Mouse (Mus musculus) ES-Bruce4 (cell line): ENCODE data around the gene Pik3r4.

ENCODE experiments used
- CTCF ChIP-seq: IDR thresholded peaks from one replicate; pipeline ENCODE4 v1.8.1; 2011; ENCODE audit warnings: low read depth, low read length
- POLR2A ChIP-seq: IDR thresholded peaks from one replicate; pipeline ENCODE4 v1.8.1; 2011; ENCODE audit warnings: low read length; ENCODE audit not compliant: insufficient read depth

GRCm38 (mm10) chr9:105697764-105698396 lies 55.1 kb downstream of the Pik3r4 start:
- TF ChIP-seq POLR2A (no peak), CTCF (no peak)
